Mouse (Mus musculus) spleen, adult 2 months (tissue): Measurements from ENCODE around the gene Plch2. TPM values are rescaled to one million over a fixed set of nuclear protein-coding genes. Genes with fewer than 3 reads are reported as not detected.

Experiments
- DNase-seq, 2 experiments: peaks; one replicate each; pipeline versions ENCODE4 v3.0.0 to v3.0.0-alpha.2; 2012 to 2021; ENCODE audit warnings: low spot score in 2 of 2, low read depth in 1 of 2
- H3K27ac ChIP-seq: fragments of 200-500 bp; 2 replicates; pipeline ENCODE4 v1.5.1; 2012; ENCODE audit warnings: low read length, inconsistent platforms; ENCODE audit not compliant: insufficient read depth
- H3K27me3 ChIP-seq: fragments of 200-500 bp; 2 replicates; pipeline ENCODE4 v1.6.1; 2012; ENCODE audit warnings: mild to moderate bottlenecking, moderate library complexity, low read length, inconsistent platforms; ENCODE audit not compliant: control insufficient read depth, insufficient read depth
- H3K36me3 ChIP-seq: fragments of 200-500 bp; 2 replicates; pipeline ENCODE4 v1.6.1; 2012; ENCODE audit warnings: mild to moderate bottlenecking, low read length, inconsistent platforms; ENCODE audit not compliant: control insufficient read depth, insufficient read depth
- H3K4me1 ChIP-seq: fragments of 200-500 bp; 2 replicates; pipeline ENCODE4 v1.6.1; 2011; ENCODE audit warnings: inconsistent platforms; ENCODE audit not compliant: control insufficient read depth, insufficient read depth, insufficient read length
- H3K4me3 ChIP-seq: fragments of 200-500 bp; 2 replicates; pipeline ENCODE4 v1.5.1; 2011; ENCODE audit warnings: mild to moderate bottlenecking, inconsistent platforms; ENCODE audit not compliant: insufficient read depth, insufficient read length; ENCODE audit errors: extremely low read depth
- CTCF ChIP-seq: fragments of 200-500 bp; IDR thresholded peaks from 2 replicates; pipeline ENCODE4 v1.5.1; 2011; ENCODE audit warnings: mild to moderate bottlenecking, inconsistent platforms; ENCODE audit not compliant: insufficient read depth, insufficient read length, insufficient replicate concordance; ENCODE audit errors: extremely low read depth
- POLR2A ChIP-seq: fragments of 200-500 bp; IDR thresholded peaks from 2 replicates; pipeline ENCODE4 v1.6.1; 2011; ENCODE audit warnings: low read depth, low read length, inconsistent platforms
- WGBS: fragments of 180-500 bp; shearing (Covaris S2); methylation state at CpG from one replicate; pipeline ENCODE4 v1.1.7; 2018; 5-methylcytosine and 5-hydroxymethylcytosine counted together
- polyA plus RNA-seq: library from polyadenylated mRNA; depleted of rRNA; stranded (reverse); fragments of >200 nt; gene quantifications from 2 replicates; pipeline ENCODE4 v1.2.3, GENCODE M21; 2012

The Plch2 gene
- polyA plus RNA-seq, 1 experiment, result 0.20 TPM

- Histone ChIP-seq H3K27me3 (no peaks in the 10 kb centered on the region), H3K27ac (no peak overlapping the region), H3K4me3 (no peak overlapping the region), H3K36me3 (peaks cover 30% of the 10 kb centered on the region), H3K4me1 (no peaks in the 10 kb centered on the region; the same call in 1 of the 2 replicates)
- WGBS, result 81% methylated on average over 19 of the region's 19 CpGs
- no peak for DNase-seq
- TF ChIP-seq CTCF, result no peak
Observed at GRCm38 (mm10) chr4:154982247-154983120, 74.1 kb downstream of the Plch2 start.

- 43% methylated on average over 7 of the region's 7 CpGs for WGBS
- no peaks in the 10 kb centered on the region for H3K27me3 ChIP-seq
- H3K4me1 ChIP-seq, result no peaks in the 10 kb centered on the region; the same call in 1 of the 2 replicates
- no peak overlapping the region for H3K27ac ChIP-seq
- DNase-seq, result peak in 1 of 2 experiments; percentile 39
- H3K4me3 ChIP-seq, result no peak overlapping the region
- peaks cover 39% of the 10 kb centered on the region for H3K36me3 ChIP-seq
- TF ChIP-seq POLR2A (no peak), CTCF (peak; percentile 65; the same call in 1 of the 2 replicates)
Observed at GRCm38 (mm10) chr4:154981530-154981929, 75.1 kb downstream of the Plch2 start.

- no peak overlapping the region for H3K27ac ChIP-seq
- WGBS, result 94% methylated on average over 6 of the region's 6 CpGs
- H3K4me1 ChIP-seq, result no peaks in the 10 kb centered on the region; the same call in 1 of the 2 replicates
- no peaks in the 10 kb centered on the region for H3K27me3 ChIP-seq
- peaks cover 44% of the 10 kb centered on the region for H3K36me3 ChIP-seq
- H3K4me3 ChIP-seq, result no peak overlapping the region
- no peak for DNase-seq
- no peak for TF ChIP-seq CTCF
- TF ChIP-seq POLR2A, result no peak
Observed at GRCm38 (mm10) chr4:154981076-154981475, 75.5 kb downstream of the Plch2 start.

GRCm38 (mm10) chr4:154980110-154980509, 76.5 kb downstream of the Plch2 start:
- Histone ChIP-seq H3K36me3 (peaks cover 52% of the 10 kb centered on the region), H3K27ac (no peak overlapping the region), H3K4me3 (no peak overlapping the region), H3K4me1 (no peaks in the 10 kb centered on the region), H3K27me3 (no peaks in the 10 kb centered on the region)
- no peak for DNase-seq
- TF ChIP-seq POLR2A (no peak), CTCF (peak; percentile 8; the same call in 1 of the 2 replicates)
- 93% methylated on average over 4 of the region's 4 CpGs for WGBS

- Histone ChIP-seq H3K4me3 (no peak overlapping the region), H3K27ac (no peak overlapping the region), H3K27me3 (no peaks in the 10 kb centered on the region), H3K4me1 (no peaks in the 10 kb centered on the region), H3K36me3 (peaks cover 93% of the 10 kb centered on the region)
- no peak for TF ChIP-seq POLR2A
- TF ChIP-seq CTCF, result no peak
- DNase-seq, result no peak
- WGBS, result 84% methylated on average over 11 of the region's 11 CpGs
Observed at GRCm38 (mm10) chr4:154974163-154974611, 82.4 kb downstream of the Plch2 start.

GRCm38 (mm10) chr4:154972546-154972945, 84.0 kb downstream of the Plch2 start:
- H3K4me1 ChIP-seq, result no peaks in the 10 kb centered on the region
- no peak for DNase-seq
- TF ChIP-seq CTCF (no peak), POLR2A (no peak)
- no peak overlapping the region for H3K27ac ChIP-seq
- no peak overlapping the region for H3K4me3 ChIP-seq
- peaks cover 82% of the 10 kb centered on the region for H3K36me3 ChIP-seq
- WGBS, result 98% methylated on average over 12 of the region's 12 CpGs
- H3K27me3 ChIP-seq, result no peaks in the 10 kb centered on the region

- H3K4me1 ChIP-seq, result peaks cover 16% of the 10 kb centered on the region; the same call in 1 of the 2 replicates
- 82% methylated on average over 5 of the region's 5 CpGs for WGBS
- H3K4me3 ChIP-seq, result no peak overlapping the region
- H3K36me3 ChIP-seq, result peaks cover 32% of the 10 kb centered on the region
- H3K27ac ChIP-seq, result no peak overlapping the region
- H3K27me3 ChIP-seq, result no peaks in the 10 kb centered on the region
- TF ChIP-seq POLR2A, result no peak
- peak; percentile 40; the same call in 1 of the 2 replicates for TF ChIP-seq CTCF
- DNase-seq, result peak in 1 of 2 experiments; percentile 61
Observed at GRCm38 (mm10) chr4:154967173-154967572, 89.4 kb downstream of the Plch2 start.
